Mouse (Mus musculus): ENCODE measurements around the gene Mbd6. TPM values are rescaled to one million over a fixed set of nuclear protein-coding genes. Genes with fewer than 3 reads are reported as not detected.

The Mbd6 gene
- polyA plus RNA-seq, 1 experiment from 2014 or later = 9.9 TPM

GRCm38 (mm10) chr10:127326017-127326801, 37.4 kb upstream of the Mbd6 start:
- peak overlapping the region; percentile 62 for H3K4me3 ChIP-seq (ENCODE audit: low read length)
- no peaks in the 10 kb centered on the region for H3K9me3 ChIP-seq (ENCODE audit: control insufficient read depth, low read length)
- no peak overlapping the region for H3K27ac ChIP-seq (ENCODE audit: low read length)
- no peaks in the 10 kb centered on the region for H3K36me3 ChIP-seq (ENCODE audit: control insufficient read depth, insufficient read depth, low read length)
- peak overlapping the region; percentile 96 for H3K4me2 ChIP-seq (ENCODE audit: low read depth, low read length)
- peaks cover 19% of the 10 kb centered on the region for H3K4me1 ChIP-seq (ENCODE audit: control insufficient read depth, insufficient read depth, low read length)
- WGBS = 2% methylated on average over 54 of the region's 54 CpGs
- ATAC-seq = peak; percentile 55
- peaks cover 17% of the 10 kb centered on the region for H3K27me3 ChIP-seq (replicated peaks; ENCODE audit: control insufficient read depth, insufficient read depth, low read length)
- H3K9ac ChIP-seq (ENCODE audit: low read depth, low read length) = peak overlapping the region; percentile 72

- no peak; the same call in 1 of the 2 replicates for ATAC-seq
- 37% methylated on average over 14 of the region's 14 CpGs for WGBS
- Histone ChIP-seq H3K36me3 (ENCODE audit: control insufficient read depth, insufficient read depth, low read length) (no peaks in the 10 kb centered on the region), H3K9me3 (ENCODE audit: control insufficient read depth, low read length) (no peaks in the 10 kb centered on the region), H3K27ac (ENCODE audit: low read length) (no peak overlapping the region), H3K4me3 (ENCODE audit: low read length) (peak overlapping the region; percentile 62), H3K27me3 (replicated peaks; ENCODE audit: control insufficient read depth, insufficient read depth, low read length) (peaks cover 17% of the 10 kb centered on the region), H3K4me2 (ENCODE audit: low read depth, low read length) (peak overlapping the region; percentile 96), H3K9ac (ENCODE audit: low read depth, low read length) (peak overlapping the region; percentile 72), H3K4me1 (ENCODE audit: control insufficient read depth, insufficient read depth, low read length) (peaks cover 19% of the 10 kb centered on the region)
Measured at GRCm38 (mm10) chr10:127325454-127326016, 36.7 kb upstream of the Mbd6 start.

GRCm38 (mm10) chr10:127324495-127324894, 35.7 kb upstream of the Mbd6 start:
- H3K27me3 ChIP-seq (replicated peaks; ENCODE audit: control insufficient read depth, insufficient read depth, low read length) = peaks cover 16% of the 10 kb centered on the region
- WGBS = 9% methylated on average over 7 of the region's 7 CpGs
- no peak overlapping the region for H3K4me2 ChIP-seq (ENCODE audit: low read depth, low read length)
- H3K27ac ChIP-seq (ENCODE audit: low read length) = no peak overlapping the region
- peaks cover 19% of the 10 kb centered on the region for H3K4me1 ChIP-seq (ENCODE audit: control insufficient read depth, insufficient read depth, low read length)
- no peak overlapping the region for H3K4me3 ChIP-seq (ENCODE audit: low read length)
- H3K36me3 ChIP-seq (ENCODE audit: control insufficient read depth, insufficient read depth, low read length) = no peaks in the 10 kb centered on the region
- peak; percentile 15; the same call in 1 of the 2 replicates for ATAC-seq
- no peaks in the 10 kb centered on the region for H3K9me3 ChIP-seq (ENCODE audit: control insufficient read depth, low read length)
- H3K9ac ChIP-seq (ENCODE audit: low read depth, low read length) = no peak overlapping the region

DNA sequence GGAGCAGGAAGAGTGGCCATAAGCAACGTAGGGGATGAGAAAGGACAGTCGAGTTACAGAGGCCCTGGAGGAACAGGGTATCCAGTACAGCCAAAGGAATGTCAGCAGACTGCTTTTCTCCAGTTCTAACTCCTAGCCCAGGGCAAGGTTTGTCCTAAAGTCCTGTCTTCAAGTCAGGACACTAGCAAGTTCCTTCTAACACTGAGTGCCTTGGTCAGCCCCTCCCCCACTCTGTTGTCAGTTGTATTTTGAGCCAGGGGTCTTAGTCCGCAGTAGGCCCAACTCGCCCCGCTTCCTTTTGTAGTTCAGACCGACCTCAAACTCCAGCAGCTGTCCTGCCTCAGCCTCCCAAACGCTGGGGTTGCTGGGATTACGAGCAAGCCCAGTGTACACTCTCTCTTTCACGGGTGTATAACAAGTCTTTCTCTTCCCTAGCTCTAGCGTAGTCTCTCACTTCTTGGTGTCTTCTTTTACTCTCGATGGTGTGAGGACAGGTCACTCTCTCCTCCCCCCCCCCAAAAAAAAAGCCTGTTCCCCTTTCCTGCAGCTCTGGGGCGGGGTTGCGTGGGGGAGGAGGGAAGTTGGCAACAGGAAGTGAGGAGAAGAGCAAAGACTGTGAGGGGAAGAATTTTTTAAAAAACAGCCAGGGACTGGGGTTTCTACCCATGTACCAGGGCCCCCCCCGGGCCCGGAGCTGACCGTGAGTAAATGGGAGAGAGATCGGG, 34.5 kb upstream of the Mbd6 start:
- H3K27me3 ChIP-seq (replicated peaks; ENCODE audit: control insufficient read depth, insufficient read depth, low read length) = peaks cover 14% of the 10 kb centered on the region
- WGBS = 76% methylated on average over 17 of the region's 17 CpGs
- peak overlapping the region; percentile 18 for H3K4me3 ChIP-seq (ENCODE audit: low read length)
- no peak overlapping the region for H3K27ac ChIP-seq (ENCODE audit: low read length)
- no peaks in the 10 kb centered on the region for H3K9me3 ChIP-seq (ENCODE audit: control insufficient read depth, low read length)
- no peak overlapping the region for H3K9ac ChIP-seq (ENCODE audit: low read depth, low read length)
- ATAC-seq = no peak
- H3K4me2 ChIP-seq (ENCODE audit: low read depth, low read length) = no peak overlapping the region
- H3K4me1 ChIP-seq (ENCODE audit: control insufficient read depth, insufficient read depth, low read length) = peaks cover 19% of the 10 kb centered on the region
- no peaks in the 10 kb centered on the region for H3K36me3 ChIP-seq (ENCODE audit: control insufficient read depth, insufficient read depth, low read length)

GRCm38 (mm10) chr10:127322669-127323068, 33.9 kb upstream of the Mbd6 start:
- Histone ChIP-seq H3K4me3 (ENCODE audit: low read length) (no peak overlapping the region), H3K4me1 (ENCODE audit: control insufficient read depth, insufficient read depth, low read length) (peaks cover 19% of the 10 kb centered on the region), H3K36me3 (ENCODE audit: control insufficient read depth, insufficient read depth, low read length) (no peaks in the 10 kb centered on the region), H3K27me3 (replicated peaks; ENCODE audit: control insufficient read depth, insufficient read depth, low read length) (peaks cover 9% of the 10 kb centered on the region), H3K9me3 (ENCODE audit: control insufficient read depth, low read length) (no peaks in the 10 kb centered on the region), H3K4me2 (ENCODE audit: low read depth, low read length) (no peak overlapping the region), H3K9ac (ENCODE audit: low read depth, low read length) (0 out of 2 replicates have a peak overlapping the region, but pooled peaks have one; percentile 2), H3K27ac (ENCODE audit: low read length) (0 out of 2 replicates have a peak overlapping the region, but pooled peaks have one; percentile 8)
- no peak for ATAC-seq
- 54% methylated on average over 4 of the region's 4 CpGs for WGBS

DNA sequence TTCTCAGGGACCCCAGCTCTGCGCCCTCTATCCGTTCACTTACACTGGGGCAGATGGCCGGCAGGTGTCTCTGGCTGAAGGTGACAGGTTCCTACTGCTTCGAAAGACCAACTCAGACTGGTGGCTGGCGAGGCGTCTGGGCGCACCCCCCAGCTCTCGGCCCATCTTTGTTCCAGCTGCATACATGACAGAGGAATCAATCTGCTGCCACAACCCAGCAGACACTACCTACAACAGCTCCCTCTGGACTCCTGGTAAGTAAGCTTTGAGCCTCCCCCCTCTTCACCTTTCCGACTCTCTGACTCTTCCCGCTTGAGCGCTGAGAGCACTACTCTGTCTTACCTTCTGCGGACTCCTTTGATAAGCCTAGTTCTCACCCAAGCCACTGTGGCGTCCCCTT, 33.4 kb upstream of the Mbd6 start:
- 58% methylated on average over 13 of the region's 13 CpGs for WGBS
- Histone ChIP-seq H3K4me3 (ENCODE audit: low read length) (no peak overlapping the region), H3K36me3 (ENCODE audit: control insufficient read depth, insufficient read depth, low read length) (no peaks in the 10 kb centered on the region), H3K9me3 (ENCODE audit: control insufficient read depth, low read length) (no peaks in the 10 kb centered on the region), H3K4me2 (ENCODE audit: low read depth, low read length) (no peak overlapping the region), H3K4me1 (ENCODE audit: control insufficient read depth, insufficient read depth, low read length) (peaks cover 19% of the 10 kb centered on the region), H3K27me3 (replicated peaks; ENCODE audit: control insufficient read depth, insufficient read depth, low read length) (0 out of 2 replicates have a peak, but pooled peaks cover 5% of the 10 kb centered on the region), H3K9ac (ENCODE audit: low read depth, low read length) (no peak overlapping the region), H3K27ac (ENCODE audit: low read length) (no peak overlapping the region)
- no peak for ATAC-seq

DNA sequence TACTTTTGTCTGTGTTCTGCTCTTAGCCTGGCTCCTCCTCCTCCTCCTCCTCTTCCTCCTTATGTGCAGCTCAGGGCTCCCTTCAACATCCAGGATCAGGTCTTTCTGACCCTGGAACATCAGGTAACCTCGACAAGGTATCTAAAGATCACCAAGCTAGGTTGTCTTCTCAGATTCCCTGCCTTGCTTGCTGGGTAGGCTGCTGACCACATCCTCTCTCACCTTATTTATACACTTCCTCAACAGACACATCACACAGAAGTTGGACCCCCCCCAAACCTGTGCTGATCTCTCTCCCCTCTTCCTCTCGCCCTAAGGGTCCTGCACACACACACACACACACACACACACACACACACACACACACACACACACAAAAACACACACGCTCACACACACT, 32.8 kb upstream of the Mbd6 start, which contains the start of gene Arhgap9:
Arhgap9 (plus strand) TSS at position 344 of the 400 bp plus-strand sequence.
- 0 out of 2 replicates have a peak within 1 kb of the TSS, but pooled peaks have one; percentile 8 for H3K27ac ChIP-seq (ENCODE audit: low read length)
- WGBS = 71% methylated on average over 3 of the region's 3 CpGs
- peaks cover 16% of the 10 kb centered on the region for H3K4me1 ChIP-seq (ENCODE audit: control insufficient read depth, insufficient read depth, low read length)
- H3K4me2 ChIP-seq (ENCODE audit: low read depth, low read length) = no peak within 1 kb of the TSS
- H3K4me3 ChIP-seq (ENCODE audit: low read length) = no peak within 1 kb of the TSS
- 0 out of 2 replicates have a peak within 1 kb of the TSS, but pooled peaks have one; percentile 2 for H3K9ac ChIP-seq (ENCODE audit: low read depth, low read length)
- ATAC-seq = no peak
- no peaks in the 10 kb centered on the region for H3K9me3 ChIP-seq (ENCODE audit: control insufficient read depth, low read length)
- no peaks in the 10 kb centered on the region for H3K36me3 ChIP-seq (ENCODE audit: control insufficient read depth, insufficient read depth, low read length)
- 0 out of 2 replicates have a peak, but pooled peaks cover 5% of the 10 kb centered on the region for H3K27me3 ChIP-seq (replicated peaks; ENCODE audit: control insufficient read depth, insufficient read depth, low read length)

GRCm38 (mm10) chr10:127319969-127320368, 31.2 kb upstream of the Mbd6 start:
- Histone ChIP-seq H3K36me3 (ENCODE audit: control insufficient read depth, insufficient read depth, low read length) (no peaks in the 10 kb centered on the region), H3K27me3 (replicated peaks; ENCODE audit: control insufficient read depth, insufficient read depth, low read length) (0 out of 2 replicates have a peak, but pooled peaks cover 2% of the 10 kb centered on the region), H3K9ac (ENCODE audit: low read depth, low read length) (no peak overlapping the region), H3K9me3 (ENCODE audit: control insufficient read depth, low read length) (no peaks in the 10 kb centered on the region), H3K27ac (ENCODE audit: low read length) (no peak overlapping the region), H3K4me3 (ENCODE audit: low read length) (no peak overlapping the region), H3K4me1 (ENCODE audit: control insufficient read depth, insufficient read depth, low read length) (0 out of 2 replicates have a peak, but pooled peaks cover 3% of the 10 kb centered on the region), H3K4me2 (ENCODE audit: low read depth, low read length) (no peak overlapping the region)
- WGBS = 73% methylated on average over 7 of the region's 7 CpGs
- no peak for ATAC-seq

GRCm38 (mm10) chr10:127318009-127318408, 29.2 kb upstream of the Mbd6 start:
- ATAC-seq = no peak
- Histone ChIP-seq H3K4me2 (ENCODE audit: low read depth, low read length) (no peak overlapping the region), H3K4me3 (ENCODE audit: low read length) (no peak overlapping the region), H3K27ac (ENCODE audit: low read length) (no peak overlapping the region), H3K9ac (ENCODE audit: low read depth, low read length) (no peak overlapping the region), H3K27me3 (replicated peaks; ENCODE audit: control insufficient read depth, insufficient read depth, low read length) (no peaks in the 10 kb centered on the region), H3K36me3 (ENCODE audit: control insufficient read depth, insufficient read depth, low read length) (no peaks in the 10 kb centered on the region), H3K4me1 (ENCODE audit: control insufficient read depth, insufficient read depth, low read length) (0 out of 2 replicates have a peak, but pooled peaks cover 3% of the 10 kb centered on the region), H3K9me3 (ENCODE audit: control insufficient read depth, low read length) (no peaks in the 10 kb centered on the region)
- WGBS = 39% methylated on average over 4 of the region's 4 CpGs

All from intestine, embryonic 16.5 days (tissue).